Comparison of ENCODE assay signal across 8 mouse cellular contexts in genomic region chr16:8637217-8638051, GRCm38 (mm10). TPM values are rescaled to one million over a fixed set of nuclear protein-coding genes. Genes with fewer than 3 reads are reported as not detected.
DNase-seq lines count a peak whose midpoint lies in the region; ATAC-seq and TF ChIP-seq lines count a peak whose summit lies in the region.

TSS of gene Pmm2 (plus strand) at chr16:8637674.
TSS of gene Tmem186 (minus strand) at chr16:8637712.

- peak within 1 kb of the TSS; percentile 92 for H3K4me3 ChIP-seq in bone marrow, adult 2 months (replicated peaks; ENCODE audit: control insufficient read depth, low read depth, low read length)
- H3K4me3 ChIP-seq in embryonic facial prominence, embryonic 15.5 days (replicated peaks): peak within 1 kb of the TSS; percentile 62
- peak within 1 kb of the TSS; percentile 80 for H3K4me3 ChIP-seq in limb, embryonic 14.5 days (replicated peaks; ENCODE audit: low read length)
- peak within 1 kb of the TSS; percentile 76 for H3K4me3 ChIP-seq in midbrain, postnatal 0 days (ENCODE audit: low read depth, low read length)

- peak; percentile 94 for ATAC-seq in embryonic facial prominence, embryonic 15.5 days (ENCODE audit: insufficient number of reproducible peaks, low FRiP score, low TSS enrichment, low read depth)
- peak; percentile 95 for ATAC-seq in limb, embryonic 14.5 days (ENCODE audit: low FRiP score, low read depth)
- peak; percentile 94 for ATAC-seq in midbrain, postnatal 0 days (ENCODE audit: low FRiP score)

- WGBS in bone marrow, adult 2 months: under 1% methylated on average over 59 of the region's 59 CpGs
- WGBS in embryonic facial prominence, embryonic 15.5 days: under 1% methylated on average over 59 of the region's 59 CpGs
- under 1% methylated on average over 59 of the region's 59 CpGs for WGBS in limb, embryonic 14.5 days
- WGBS in midbrain, postnatal 0 days: under 1% methylated on average over 58 of the region's 59 CpGs

- H3K9me3 ChIP-seq in embryonic facial prominence, embryonic 15.5 days (replicated peaks): no peaks in the 10 kb centered on the region
- H3K9me3 ChIP-seq in limb, embryonic 14.5 days (ENCODE audit: control insufficient read depth, low read length): no peaks in the 10 kb centered on the region
- no peaks in the 10 kb centered on the region for H3K9me3 ChIP-seq in midbrain, postnatal 0 days (ENCODE audit: low read length)

- no peaks in the 10 kb centered on the region for H3K27me3 ChIP-seq in embryonic facial prominence, embryonic 15.5 days
- H3K27me3 ChIP-seq in limb, embryonic 14.5 days (ENCODE audit: control insufficient read depth, insufficient read depth, low read length): no peaks in the 10 kb centered on the region
- no peaks in the 10 kb centered on the region for H3K27me3 ChIP-seq in midbrain, postnatal 0 days (ENCODE audit: insufficient read depth, low read length)

- H3K36me3 ChIP-seq in embryonic facial prominence, embryonic 15.5 days: peaks cover 18% of the 10 kb centered on the region
- peaks cover 27% of the 10 kb centered on the region for H3K36me3 ChIP-seq in limb, embryonic 14.5 days (ENCODE audit: control insufficient read depth, insufficient read depth, low read length)
- peaks cover 9% of the 10 kb centered on the region; the same call in 1 of the 2 replicates for H3K36me3 ChIP-seq in midbrain, postnatal 0 days (ENCODE audit: insufficient read depth, low read length)

- H3K4me2 ChIP-seq in embryonic facial prominence, embryonic 15.5 days (replicated peaks): peak within 1 kb of the TSS; percentile 86
- H3K4me2 ChIP-seq in limb, embryonic 14.5 days (replicated peaks; ENCODE audit: low read depth, low read length, severe bottlenecking): peak within 1 kb of the TSS; percentile 83
- H3K4me2 ChIP-seq in midbrain, postnatal 0 days (ENCODE audit: low read depth, low read length, poor library complexity, severe bottlenecking): peak within 1 kb of the TSS; percentile 85

- peak; percentile 52 for TF ChIP-seq POLR2A in bone marrow, adult 2 months (IDR thresholded peaks at IDR 0.05; ENCODE audit: borderline replicate concordance, control insufficient read depth, low read depth, low read length)
- TF ChIP-seq POLR2A in limb, embryonic 14.5 days (IDR thresholded peaks at IDR 0.05; ENCODE audit: borderline replicate concordance, extremely low read depth, insufficient read depth, insufficient read length): 0 out of 2 replicates have a peak, but pooled peaks have one; percentile 10

- no peaks in the 10 kb centered on the region; the same call in 1 of the 2 replicates for H3K4me1 ChIP-seq in bone marrow, adult 2 months (ENCODE audit: control insufficient read depth, insufficient read depth, low read length)
- H3K4me1 ChIP-seq in embryonic facial prominence, embryonic 15.5 days: peaks cover 22% of the 10 kb centered on the region
- peaks cover 9% of the 10 kb centered on the region for H3K4me1 ChIP-seq in limb, embryonic 14.5 days (ENCODE audit: control insufficient read depth, insufficient read depth, low read length)
- H3K4me1 ChIP-seq in midbrain, postnatal 0 days (ENCODE audit: insufficient read depth, low read length): peaks cover 9% of the 10 kb centered on the region; the same call in 1 of the 2 replicates

- H3K9ac ChIP-seq in embryonic facial prominence, embryonic 15.5 days: peak within 1 kb of the TSS; percentile 89
- H3K9ac ChIP-seq in limb, embryonic 14.5 days (ENCODE audit: low read depth, low read length, severe bottlenecking): peak within 1 kb of the TSS; percentile 67
- H3K9ac ChIP-seq in midbrain, postnatal 0 days (replicated peaks; ENCODE audit: low read length, poor library complexity, severe bottlenecking): peak within 1 kb of the TSS; percentile 81

- peak within 1 kb of the TSS; percentile 89 for H3K27ac ChIP-seq in bone marrow, adult 2 months (ENCODE audit: control insufficient read depth, insufficient read depth, low read depth, low read length, poor library complexity)
- peak within 1 kb of the TSS; percentile 84 for H3K27ac ChIP-seq in embryonic facial prominence, embryonic 15.5 days (replicated peaks)
- peak within 1 kb of the TSS; percentile 79 for H3K27ac ChIP-seq in limb, embryonic 14.5 days (replicated peaks; ENCODE audit: low read depth, low read length)
- peak within 1 kb of the TSS; percentile 86 for H3K27ac ChIP-seq in midbrain, postnatal 0 days (ENCODE audit: low read depth, low read length)

- TF ChIP-seq CTCF in bone marrow, adult 2 months (IDR thresholded peaks at IDR 0.05; ENCODE audit: control insufficient read depth, insufficient read depth, low read length): peak; percentile 14; the same call in 1 of the 2 replicates
- peak; percentile 48; the same call in 1 of the 2 replicates for TF ChIP-seq CTCF in midbrain, postnatal 0 days (IDR thresholded peaks at IDR 0.05)

- DNase-seq in 416B (ENCODE audit: low read depth): peak; percentile 91
- peak; percentile 91 for DNase-seq in heart, adult 8-10 months (ENCODE audit: low spot score)
- peak; percentile 94 for DNase-seq in kidney, adult 9 months
- peak; percentile 96 for DNase-seq in limb, embryonic 14.5 days (ENCODE audit: low spot score)
- peak; percentile 98 for DNase-seq in midbrain, postnatal 0 days (ENCODE audit: low spot score)
- DNase-seq in spleen, postnatal 14 days (ENCODE audit: low spot score in 2 of 2): peak; percentile 64 to 70

RNA-seq across cellular contexts. Expression of gene Pmm2, which starts in this region (rescaled TPM):
- polyA plus RNA-seq in bone marrow, adult 2 months (2011; ENCODE audit: insufficient read depth, insufficient read length, low replicate concordance, missing spikeins): 23.4 and 41.4 TPM in 2 replicates
- polyA plus RNA-seq in embryonic facial prominence, embryonic 15.5 days (2015; fragmentation: Nextera tagmentation; extraction: Ambion mirVana): 56.4 and 57.6 TPM in 2 replicates
- total RNA-seq in heart, adult 8-10 months (2022): 10 to 100 TPM; 24.6 to 46.4 (median 32.1) TPM
- polyA plus RNA-seq in limb, embryonic 14.5 days (2012; rRNA removed): 61.0 and 68.5 TPM in 2 replicates
- 46.1 and 47.9 TPM in 2 replicates for polyA plus RNA-seq in limb, embryonic 14.5 days (2014; fragmentation: Nextera tagmentation; extraction: Ambion mirVana)
- total RNA-seq in midbrain, postnatal 0 days (2014; rRNA removed): 27.8 and 39.6 TPM in 2 replicates
- 24.6 and 24.8 TPM in 2 replicates for polyA plus RNA-seq in midbrain, postnatal 0 days (2015; fragmentation: Nextera tagmentation; extraction: Ambion mirVana)

RNA-seq across cellular contexts. Expression of gene Tmem186, which starts in this region (rescaled TPM):
- polyA plus RNA-seq in bone marrow, adult 2 months (2011; ENCODE audit: insufficient read depth, insufficient read length, low replicate concordance, missing spikeins): 8.0 TPM in 2 replicates
- 19.3 and 19.5 TPM in 2 replicates for polyA plus RNA-seq in embryonic facial prominence, embryonic 15.5 days (2015; fragmentation: Nextera tagmentation; extraction: Ambion mirVana)
- total RNA-seq in heart, adult 8-10 months (2022): 10 to 100 TPM; 18.9 to 23.3 (median 20.1) TPM
- 17.4 and 18.6 TPM in 2 replicates for polyA plus RNA-seq in limb, embryonic 14.5 days (2012; rRNA removed)
- 13.0 and 15.3 TPM in 2 replicates for polyA plus RNA-seq in limb, embryonic 14.5 days (2014; fragmentation: Nextera tagmentation; extraction: Ambion mirVana)
- total RNA-seq in midbrain, postnatal 0 days (2014; rRNA removed): 18.6 and 22.1 TPM in 2 replicates
- polyA plus RNA-seq in midbrain, postnatal 0 days (2015; fragmentation: Nextera tagmentation; extraction: Ambion mirVana): 16.1 and 17.6 TPM in 2 replicates

Comparison
In these comparisons a context has a peak if more than half of its experiments do, and no peak if none do; other contexts are left out.
1. Peak in every context shown above with its lines: DNase-seq, ATAC-seq, H3K4me3 ChIP-seq and H3K27ac ChIP-seq.